Mouse (Mus musculus): ENCODE measurements around the gene Fam114a1. TPM values are rescaled to one million over a fixed set of nuclear protein-coding genes. Genes with fewer than 3 reads are reported as not detected.

Fam114a1 gene
- polyA plus RNA-seq, 2 experiments: 51.7 to 71.7 TPM

DNA sequence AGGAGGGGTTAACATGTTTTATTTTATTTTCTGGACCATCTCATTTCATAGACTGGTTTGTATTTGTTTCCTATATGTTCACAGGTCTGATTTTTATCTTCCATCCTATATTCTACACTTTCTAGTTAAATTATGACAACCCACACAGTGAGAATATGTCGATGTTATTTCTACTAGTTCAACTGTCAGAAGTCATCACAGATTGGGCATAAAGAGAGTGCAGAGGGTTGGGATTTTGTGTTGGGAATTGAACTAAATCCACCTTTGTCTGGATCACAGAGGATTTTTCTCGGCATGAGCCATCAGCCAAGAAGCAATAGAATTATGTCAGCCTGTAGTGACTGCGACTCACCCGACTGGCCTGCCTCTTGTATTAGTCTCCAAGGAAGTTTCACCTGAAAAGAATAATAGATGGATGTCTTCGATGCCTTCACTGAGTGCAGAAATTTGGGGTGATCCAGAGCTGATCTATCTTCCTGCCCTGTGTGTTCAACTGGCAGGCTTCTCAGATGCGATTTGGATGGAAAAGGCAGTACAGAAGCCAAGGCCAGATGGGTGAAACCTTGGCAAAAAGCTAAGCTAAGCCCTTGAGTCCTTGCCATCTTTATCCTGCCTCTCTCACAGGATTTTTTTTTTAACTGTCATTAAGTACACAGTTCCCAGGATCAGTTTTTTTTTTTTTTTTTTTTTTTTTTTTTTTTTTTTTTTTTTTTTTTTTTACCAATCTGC, 75.9 kb downstream of the Fam114a1 start:
- no peak overlapping the region for H3K4me2 ChIP-seq (replicated peaks; ENCODE audit: low read depth, low read length, severe bottlenecking)
- no peak for ATAC-seq (ENCODE audit: low FRiP score, low read depth)
- TF ChIP-seq POLR2A (IDR thresholded peaks at IDR 0.05; ENCODE audit: borderline replicate concordance, extremely low read depth, insufficient read depth, insufficient read length): no peak

DNA sequence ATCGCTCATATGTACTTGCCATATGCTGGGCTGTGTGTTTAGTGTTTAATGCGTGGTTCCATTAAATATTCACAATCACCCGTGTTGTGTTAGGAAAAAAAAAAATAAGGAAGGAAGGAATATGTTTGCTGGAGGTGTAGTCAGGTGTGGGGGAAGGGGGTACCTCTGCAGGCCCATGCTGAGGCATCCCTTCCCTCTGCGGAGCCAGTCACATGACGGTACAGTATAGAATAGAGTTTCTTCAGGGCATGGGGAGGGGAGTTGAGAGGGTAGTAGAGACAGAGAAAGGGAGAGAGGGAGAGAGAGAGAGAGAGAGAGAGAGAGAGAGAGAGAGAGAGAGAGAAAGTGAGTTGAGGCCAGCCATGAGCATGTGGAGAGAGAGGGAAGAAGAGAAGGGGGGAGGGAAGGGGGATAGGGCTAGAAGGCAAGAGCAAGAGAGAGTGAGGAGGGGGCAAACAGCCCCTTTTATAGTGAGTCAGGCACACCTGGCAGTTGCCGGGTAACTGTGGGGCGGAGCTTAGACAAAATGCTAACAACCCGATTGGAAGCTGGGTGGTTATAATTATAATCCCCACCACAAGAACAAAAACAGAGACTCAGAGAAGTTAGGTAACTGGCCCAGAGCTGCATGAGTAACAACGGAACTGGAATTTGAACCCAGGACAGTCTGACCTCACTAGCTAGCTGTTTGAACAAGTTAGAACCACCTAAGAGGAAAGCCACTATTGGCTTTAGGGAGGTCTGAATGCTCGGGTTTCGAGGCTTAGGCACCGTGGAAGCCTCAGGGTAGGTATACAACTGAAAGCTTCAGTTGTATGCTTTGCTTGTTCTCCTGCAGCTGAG, 76.8 kb downstream of the Fam114a1 start:
- Histone ChIP-seq H3K4me3 (replicated peaks; ENCODE audit: low read length) (no peak overlapping the region), H3K9me3 (ENCODE audit: control insufficient read depth, low read length) (no peaks in the 10 kb centered on the region), H3K4me1 (ENCODE audit: control insufficient read depth, insufficient read depth, low read length) (no peaks in the 10 kb centered on the region), H3K27me3 (ENCODE audit: control insufficient read depth, insufficient read depth, low read length) (no peaks in the 10 kb centered on the region), H3K36me3 (ENCODE audit: control insufficient read depth, insufficient read depth, low read length) (peaks cover 1% of the 10 kb centered on the region), H3K9ac (ENCODE audit: low read depth, low read length, severe bottlenecking) (no peak overlapping the region), H3K4me2 (replicated peaks; ENCODE audit: low read depth, low read length, severe bottlenecking) (no peak overlapping the region), H3K27ac (replicated peaks; ENCODE audit: low read depth, low read length) (no peak overlapping the region)
- 57% methylated on average over 12 of the region's 12 CpGs for WGBS
- ATAC-seq (ENCODE audit: low FRiP score, low read depth) (no peak), DNase-seq (ENCODE audit: low spot score) (no peak)
- TF ChIP-seq POLR2A (IDR thresholded peaks at IDR 0.05; ENCODE audit: borderline replicate concordance, extremely low read depth, insufficient read depth, insufficient read length): no peak

More for the DNA sequence above, 75.9 kb downstream of the Fam114a1 start:
- no peak overlapping the region for H3K27ac ChIP-seq (replicated peaks; ENCODE audit: low read depth, low read length)
- no peaks in the 10 kb centered on the region for H3K27me3 ChIP-seq (ENCODE audit: control insufficient read depth, insufficient read depth, low read length)
- no peaks in the 10 kb centered on the region for H3K9me3 ChIP-seq (ENCODE audit: control insufficient read depth, low read length)
- WGBS: 83% methylated on average over 6 of the region's 6 CpGs
- no peaks in the 10 kb centered on the region for H3K4me1 ChIP-seq (ENCODE audit: control insufficient read depth, insufficient read depth, low read length)
- peaks cover 8% of the 10 kb centered on the region for H3K36me3 ChIP-seq (ENCODE audit: control insufficient read depth, insufficient read depth, low read length)
- H3K9ac ChIP-seq (ENCODE audit: low read depth, low read length, severe bottlenecking): no peak overlapping the region
- no peak for DNase-seq (ENCODE audit: low spot score)
- H3K4me3 ChIP-seq (replicated peaks; ENCODE audit: low read length): no peak overlapping the region

DNA sequence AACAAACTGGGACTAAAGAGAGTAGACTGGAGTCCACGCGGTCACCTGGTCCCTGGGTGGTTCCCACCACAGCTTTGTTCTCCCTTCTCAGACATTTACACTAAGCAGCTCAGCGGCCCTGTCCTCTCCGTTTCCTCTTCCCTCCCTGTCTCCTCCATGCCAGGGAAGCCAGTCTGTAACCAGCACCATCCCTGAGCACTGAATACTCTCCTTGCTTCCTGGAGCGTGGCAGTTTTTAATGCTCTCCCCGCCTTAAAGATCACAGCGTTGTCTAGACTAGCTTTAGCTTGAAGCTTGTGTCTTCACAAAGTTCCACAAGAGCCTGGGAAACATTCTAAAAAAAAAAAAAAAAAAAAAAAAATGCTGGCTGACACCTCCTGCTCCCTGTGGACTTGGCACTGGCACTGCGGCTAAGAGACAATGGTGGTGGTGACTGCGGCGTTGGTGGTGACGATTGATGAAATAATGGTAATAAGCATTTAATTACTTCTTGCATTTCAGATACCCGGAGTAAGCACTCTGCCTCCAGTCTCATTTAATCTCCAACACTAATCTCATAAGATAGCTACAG, 77.5 kb downstream of the Fam114a1 start:
- Histone ChIP-seq H3K27ac (replicated peaks; ENCODE audit: low read depth, low read length) (no peak overlapping the region), H3K9me3 (ENCODE audit: control insufficient read depth, low read length) (no peaks in the 10 kb centered on the region), H3K4me3 (replicated peaks; ENCODE audit: low read length) (no peak overlapping the region), H3K4me2 (replicated peaks; ENCODE audit: low read depth, low read length, severe bottlenecking) (no peak overlapping the region), H3K9ac (ENCODE audit: low read depth, low read length, severe bottlenecking) (no peak overlapping the region), H3K4me1 (ENCODE audit: control insufficient read depth, insufficient read depth, low read length) (no peaks in the 10 kb centered on the region), H3K27me3 (ENCODE audit: control insufficient read depth, insufficient read depth, low read length) (no peaks in the 10 kb centered on the region), H3K36me3 (ENCODE audit: control insufficient read depth, insufficient read depth, low read length) (no peaks in the 10 kb centered on the region)
- DNase-seq (ENCODE audit: low spot score): no peak
- ATAC-seq (ENCODE audit: low FRiP score, low read depth): no peak
- no peak for TF ChIP-seq POLR2A (IDR thresholded peaks at IDR 0.05; ENCODE audit: borderline replicate concordance, extremely low read depth, insufficient read depth, insufficient read length)
- 77% methylated on average over 12 of the region's 12 CpGs for WGBS

DNA sequence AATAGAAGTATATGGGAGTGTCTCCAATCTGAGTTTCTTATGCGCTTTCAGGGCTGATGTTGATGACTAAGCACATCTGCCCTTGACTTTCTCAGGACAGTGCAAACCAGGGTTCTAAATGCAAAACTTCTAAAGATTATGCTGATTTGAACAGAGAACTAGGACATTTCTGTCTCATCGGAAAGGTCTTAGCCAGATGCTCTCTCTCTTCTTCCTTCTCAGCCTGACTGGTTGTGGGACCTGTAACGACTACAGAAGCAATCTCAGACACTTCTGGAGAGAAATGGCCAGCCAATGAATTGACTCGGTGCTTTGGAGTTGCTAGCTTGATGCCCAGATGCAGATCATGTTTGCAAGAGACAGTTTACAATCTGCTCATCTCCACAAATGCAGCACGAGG, 80.0 kb downstream of the Fam114a1 start:
- Histone ChIP-seq H3K27ac (replicated peaks; ENCODE audit: low read depth, low read length) (no peak overlapping the region), H3K4me1 (ENCODE audit: control insufficient read depth, insufficient read depth, low read length) (no peaks in the 10 kb centered on the region), H3K4me2 (replicated peaks; ENCODE audit: low read depth, low read length, severe bottlenecking) (no peak overlapping the region), H3K9ac (ENCODE audit: low read depth, low read length, severe bottlenecking) (no peak overlapping the region), H3K27me3 (ENCODE audit: control insufficient read depth, insufficient read depth, low read length) (no peaks in the 10 kb centered on the region), H3K9me3 (ENCODE audit: control insufficient read depth, low read length) (no peaks in the 10 kb centered on the region), H3K4me3 (replicated peaks; ENCODE audit: low read length) (no peak overlapping the region), H3K36me3 (ENCODE audit: control insufficient read depth, insufficient read depth, low read length) (no peaks in the 10 kb centered on the region)
- no peak for DNase-seq (ENCODE audit: low spot score)
- TF ChIP-seq POLR2A (IDR thresholded peaks at IDR 0.05; ENCODE audit: borderline replicate concordance, extremely low read depth, insufficient read depth, insufficient read length): no peak
- WGBS: 84% methylated on average over 5 of the region's 5 CpGs
- no peak for ATAC-seq (ENCODE audit: low FRiP score, low read depth)

DNA sequence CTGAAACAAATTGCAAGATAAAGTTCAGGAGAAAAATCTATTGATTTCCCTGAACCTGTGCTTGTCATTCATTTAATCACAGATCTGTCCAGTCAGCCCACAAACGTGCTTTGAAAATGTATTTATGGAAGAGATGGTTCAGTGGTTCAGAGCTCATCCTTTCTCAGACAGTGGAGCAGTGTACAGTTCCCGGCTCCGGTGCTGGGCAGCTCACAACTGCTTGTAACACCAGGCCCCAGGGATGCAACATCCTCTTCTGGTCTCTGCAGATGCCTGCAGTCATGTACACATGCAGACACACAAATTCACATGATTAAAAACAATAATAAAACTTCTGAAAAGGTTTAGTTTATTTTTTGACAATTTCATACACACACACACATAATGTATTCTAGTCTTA, 81.6 kb downstream of the Fam114a1 start:
- 64% methylated on average over 3 of the region's 3 CpGs for WGBS
- ATAC-seq (ENCODE audit: low FRiP score, low read depth) (no peak), DNase-seq (ENCODE audit: low spot score) (no peak)
- no peaks in the 10 kb centered on the region for H3K4me1 ChIP-seq (ENCODE audit: control insufficient read depth, insufficient read depth, low read length)
- no peak overlapping the region for H3K4me2 ChIP-seq (replicated peaks; ENCODE audit: low read depth, low read length, severe bottlenecking)
- no peaks in the 10 kb centered on the region for H3K9me3 ChIP-seq (ENCODE audit: control insufficient read depth, low read length)
- no peaks in the 10 kb centered on the region for H3K36me3 ChIP-seq (ENCODE audit: control insufficient read depth, insufficient read depth, low read length)
- H3K27me3 ChIP-seq (ENCODE audit: control insufficient read depth, insufficient read depth, low read length): no peaks in the 10 kb centered on the region
- H3K27ac ChIP-seq (replicated peaks; ENCODE audit: low read depth, low read length): no peak overlapping the region
- H3K9ac ChIP-seq (ENCODE audit: low read depth, low read length, severe bottlenecking): no peak overlapping the region
- TF ChIP-seq POLR2A (IDR thresholded peaks at IDR 0.05; ENCODE audit: borderline replicate concordance, extremely low read depth, insufficient read depth, insufficient read length): no peak
- no peak overlapping the region for H3K4me3 ChIP-seq (replicated peaks; ENCODE audit: low read length)
